Mouse (Mus musculus) lung, embryonic 16.5 days (tissue): Measurements from ENCODE around the gene Trim24. TPM values are rescaled to one million over a fixed set of nuclear protein-coding genes. Genes with fewer than 3 reads are reported as not detected.
A peak's percentile ranks its signal among the peaks of the same experiment; 100 is the strongest.

ENCODE experiments used
- ATAC-seq: fragments of 200-750 bp; cut with Nextera tagmentation; 2 replicates; pipeline ENCODE4 v1.8.0; 2017; ENCODE audit warnings: low read depth, mild to moderate bottlenecking, moderate library complexity
- H3K27ac ChIP-seq: fragments of 300-500 bp; sonication (generic); 2 replicates; pipeline ENCODE4 v1.5.1; 2014; ENCODE audit warnings: mild to moderate bottlenecking, control low read depth, low read length
- H3K27me3 ChIP-seq: fragments of 300-500 bp; sonication (generic); 2 replicates; pipeline ENCODE4 v1.6.1; 2014; ENCODE audit warnings: low read depth, low read length, mixed read lengths; ENCODE audit not compliant: control insufficient read depth, insufficient read depth
- H3K36me3 ChIP-seq: fragments of 300-500 bp; sonication (generic); 2 replicates; pipeline ENCODE4 v1.6.1; 2014; ENCODE audit warnings: low read length; ENCODE audit not compliant: control insufficient read depth, insufficient read depth
- H3K4me1 ChIP-seq: fragments of 300-500 bp; sonication (generic); replicated peaks from 2 replicates; pipeline ENCODE4 v1.6.1; 2014; ENCODE audit warnings: low read length, mixed read lengths; ENCODE audit not compliant: control insufficient read depth, insufficient read depth
- H3K4me2 ChIP-seq: fragments of 300-500 bp; sonication (generic); 2 replicates; pipeline ENCODE4 v1.6.1; 2014; ENCODE audit warnings: low read depth, low read length, control low read depth
- H3K4me3 ChIP-seq: fragments of 300-500 bp; sonication (generic); 2 replicates; pipeline ENCODE4 v1.5.1; 2014; ENCODE audit warnings: mild to moderate bottlenecking, low read length, control low read depth
- H3K9ac ChIP-seq: fragments of 300-500 bp; sonication (generic); 2 replicates; pipeline ENCODE4 v1.6.1; 2014; ENCODE audit warnings: low read length, control low read depth
- H3K9me3 ChIP-seq: fragments of 300-500 bp; sonication (generic); 2 replicates; pipeline ENCODE4 v1.6.1; 2016; ENCODE audit warnings: low read length; ENCODE audit not compliant: control insufficient read depth
- WGBS: fragments of 180-500 bp; shearing (Covaris S2); extraction: QIAGEN DNeasy Blood & Tissue Kit; methylation state at CpG from one replicate; pipeline ENCODE4 v1.1.7; 2014; 5-methylcytosine and 5-hydroxymethylcytosine counted together
- polyA plus RNA-seq: library from polyadenylated mRNA; unstranded; fragments of >200 nt; fragmentation: Nextera tagmentation; extraction: Ambion mirVana; gene quantifications from 2 replicates; pipeline ENCODE4 v1.2.1, GENCODE M21; 2015

Gene Trim24
- polyA plus RNA-seq, 1 experiment from 2014 or later: 10.0 TPM

DNA sequence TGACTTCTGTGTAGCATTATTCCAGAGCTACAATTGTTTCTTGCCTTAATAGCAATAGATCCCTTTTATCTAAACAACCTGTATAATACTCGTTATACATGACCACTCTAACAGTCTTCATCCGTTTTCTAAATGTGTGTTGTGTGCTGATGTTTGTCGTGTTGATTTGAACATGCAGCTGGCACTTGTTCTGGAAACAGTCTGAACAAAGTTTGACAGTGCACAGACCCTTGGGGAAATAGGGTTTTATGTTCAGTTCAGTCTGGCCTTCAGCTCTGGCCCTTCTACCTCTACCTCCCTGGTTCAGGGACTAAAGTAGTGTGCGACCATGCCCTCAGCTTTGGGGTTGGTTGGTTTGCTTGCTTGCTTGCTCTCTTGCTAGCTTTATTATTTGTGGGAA is 96.8 kb downstream of the Trim24 start:
- H3K27ac ChIP-seq: no peak overlapping the region
- no peaks in the 10 kb centered on the region for H3K4me1 ChIP-seq
- no peak overlapping the region for H3K4me2 ChIP-seq
- H3K4me3 ChIP-seq: no peak overlapping the region
- no peak overlapping the region for H3K9ac ChIP-seq
- no peaks in the 10 kb centered on the region for H3K9me3 ChIP-seq
- 87% methylated on average over 4 of the region's 4 CpGs for WGBS
- no peaks in the 10 kb centered on the region for H3K27me3 ChIP-seq
- H3K36me3 ChIP-seq: peaks cover 26% of the 10 kb centered on the region
- no peak for ATAC-seq

DNA sequence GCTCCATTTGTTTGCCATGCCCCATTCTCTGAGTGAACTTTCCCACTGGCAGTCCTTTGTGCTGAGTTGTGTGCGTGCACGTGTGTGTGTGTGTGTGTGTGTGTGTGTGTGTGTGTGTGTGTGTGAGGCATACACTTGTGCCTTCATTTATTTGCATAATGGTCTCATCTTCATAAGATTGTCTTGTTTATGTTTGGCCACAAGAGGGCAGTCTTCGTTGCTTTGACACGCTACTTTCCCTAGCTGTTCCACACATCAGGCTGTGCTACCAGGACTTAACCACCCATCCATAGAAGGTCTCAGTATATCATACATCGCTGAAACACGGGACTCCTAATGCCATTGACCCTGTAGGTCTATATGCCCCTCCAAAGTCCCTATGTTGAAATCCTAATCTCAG is 136.8 kb downstream of the Trim24 start:
- H3K27ac ChIP-seq: no peak overlapping the region

GRCm38 (mm10) chr6:38012829-38013228 is 142.2 kb downstream of the Trim24 start:
- no peak overlapping the region for H3K4me3 ChIP-seq
- WGBS: 87% methylated on average over 2 of the region's 2 CpGs
- no peaks in the 10 kb centered on the region for H3K27me3 ChIP-seq

More for the DNA sequence above, 136.8 kb downstream of the Trim24 start:
- Histone ChIP-seq H3K36me3 (no peaks in the 10 kb centered on the region), H3K9ac (no peak overlapping the region), H3K4me3 (no peak overlapping the region), H3K4me2 (no peak overlapping the region), H3K4me1 (no peaks in the 10 kb centered on the region), H3K9me3 (no peaks in the 10 kb centered on the region), H3K27me3 (no peaks in the 10 kb centered on the region)
- peak; percentile 47; the same call in 1 of the 2 replicates for ATAC-seq
- WGBS: 10% methylated on average over 6 of the region's 6 CpGs

More at GRCm38 (mm10) chr6:38012829-38013228, 142.2 kb downstream of the Trim24 start:
- H3K4me1 ChIP-seq: no peaks in the 10 kb centered on the region
- H3K9ac ChIP-seq: no peak overlapping the region
- no peaks in the 10 kb centered on the region for H3K36me3 ChIP-seq
- no peak for ATAC-seq
- no peaks in the 10 kb centered on the region for H3K9me3 ChIP-seq
- no peak overlapping the region for H3K27ac ChIP-seq
- no peak overlapping the region for H3K4me2 ChIP-seq

Other genes starting within 250 kb of the Trim24 start
- 1.6 and 1.7 TPM in 2 replicates for gene Svopl, start 176.2 kb downstream of the Trim24 start, polyA plus RNA-seq
- 133 and 163 TPM in 2 replicates for gene Tmem213, start 238.4 kb downstream of the Trim24 start, polyA plus RNA-seq